Mouse (Mus musculus): ENCODE measurements at regions not wholly inside any gene's neighbourhood (a gene's known extent, or its start where the extent isn't known, plus 50 kb on each side); places are given as distances from the start of the nearest gene placed in this dataset.

DNA sequence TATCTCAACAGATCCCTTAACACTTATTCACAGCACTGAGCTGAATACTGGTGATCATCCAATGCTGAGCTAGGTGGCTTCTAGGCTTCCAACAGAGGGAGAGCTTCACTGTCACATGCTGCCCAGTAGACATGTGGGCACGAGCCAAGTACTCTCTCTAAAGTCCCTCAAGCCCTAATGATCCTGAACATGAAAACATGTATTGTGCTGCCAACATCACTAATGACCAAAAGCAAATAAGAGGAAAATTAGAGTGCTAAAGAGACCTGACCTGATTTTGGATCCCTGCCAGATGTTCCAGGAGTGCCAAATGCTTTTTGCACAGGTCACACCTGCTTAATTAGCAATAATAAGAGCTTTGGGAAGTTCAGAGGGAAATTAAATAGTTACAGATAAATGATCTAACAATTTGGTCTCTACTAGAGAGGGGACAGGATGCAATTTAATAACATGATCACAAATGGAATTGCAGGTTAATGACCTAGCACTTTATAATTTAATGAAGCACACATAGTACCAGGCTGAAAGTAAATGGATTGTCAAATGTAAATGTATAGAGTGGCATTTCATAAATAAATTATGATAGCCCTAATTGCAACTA, 215.6 kb upstream of the Ins1 start:
- Histone ChIP-seq H3K9me3 (ENCODE audit: control insufficient read depth, low read length) (no peaks in the 10 kb centered on the region), H3K4me3 (ENCODE audit: low read depth, low read length) (no peak overlapping the region), H3K36me3 (ENCODE audit: control insufficient read depth, insufficient read depth, low read length) (no peaks in the 10 kb centered on the region), H3K27ac (ENCODE audit: low read depth, low read length) (no peak overlapping the region), H3K9ac (ENCODE audit: low read length) (no peak overlapping the region), H3K4me1 (ENCODE audit: control insufficient read depth, insufficient read depth, low read length) (no peaks in the 10 kb centered on the region), H3K4me2 (ENCODE audit: low read depth) (no peak overlapping the region), H3K27me3 (ENCODE audit: control insufficient read depth, insufficient read depth, low read length) (no peaks in the 10 kb centered on the region)
- ATAC-seq (ENCODE audit: insufficient read depth, low FRiP score, low TSS enrichment) (no peak), DNase-seq (ENCODE audit: low spot score) (no peak)
- 75% methylated on average over 1 of the region's 1 CpGs for WGBS

DNA sequence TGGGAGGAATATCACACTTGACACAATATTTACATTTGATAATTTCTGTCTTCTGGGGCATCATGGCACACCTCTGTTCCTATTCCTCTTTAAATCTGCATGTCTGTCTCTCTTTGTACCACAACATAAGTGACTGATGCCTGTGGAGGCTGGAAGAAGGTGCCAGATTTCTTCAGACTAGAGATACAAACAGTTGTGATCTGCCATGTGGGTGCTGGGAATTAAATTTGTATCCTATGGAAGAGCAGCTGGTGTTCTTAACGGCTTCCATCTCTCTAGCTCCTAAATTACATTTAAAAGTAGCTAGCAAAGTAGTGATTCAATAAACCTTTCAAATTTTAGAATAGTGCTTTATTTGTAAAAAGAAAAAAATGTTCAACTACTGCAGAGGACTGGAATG, 195.3 kb upstream of the Ins1 start:
- no peaks in the 10 kb centered on the region for H3K9me3 ChIP-seq (ENCODE audit: control insufficient read depth, low read length)
- no peak overlapping the region for H3K4me3 ChIP-seq (ENCODE audit: low read depth, low read length)
- H3K27me3 ChIP-seq (ENCODE audit: control insufficient read depth, insufficient read depth, low read length) = no peaks in the 10 kb centered on the region
- DNase-seq (ENCODE audit: low spot score) (no peak), ATAC-seq (ENCODE audit: insufficient read depth, low FRiP score, low TSS enrichment) (no peak)
- WGBS = 73% methylated on average over 1 of the region's 1 CpGs
- no peak overlapping the region for H3K27ac ChIP-seq (ENCODE audit: low read depth, low read length)
- no peaks in the 10 kb centered on the region for H3K4me1 ChIP-seq (ENCODE audit: control insufficient read depth, insufficient read depth, low read length)
- no peaks in the 10 kb centered on the region for H3K36me3 ChIP-seq (ENCODE audit: control insufficient read depth, insufficient read depth, low read length)
- no peak overlapping the region for H3K4me2 ChIP-seq (ENCODE audit: low read depth)
- no peak overlapping the region for H3K9ac ChIP-seq (ENCODE audit: low read length)

GRCm38 (mm10) chr19:52069919-52070528, 194.1 kb upstream of the Ins1 start:
- Histone ChIP-seq H3K4me3 (ENCODE audit: low read depth, low read length) (no peak overlapping the region), H3K9ac (ENCODE audit: low read length) (no peak overlapping the region), H3K36me3 (ENCODE audit: control insufficient read depth, insufficient read depth, low read length) (no peaks in the 10 kb centered on the region), H3K4me2 (ENCODE audit: low read depth) (no peak overlapping the region), H3K27me3 (ENCODE audit: control insufficient read depth, insufficient read depth, low read length) (no peaks in the 10 kb centered on the region), H3K9me3 (ENCODE audit: control insufficient read depth, low read length) (no peaks in the 10 kb centered on the region), H3K4me1 (ENCODE audit: control insufficient read depth, insufficient read depth, low read length) (no peaks in the 10 kb centered on the region), H3K27ac (ENCODE audit: low read depth, low read length) (no peak overlapping the region)
- 71% methylated on average over 4 of the region's 4 CpGs for WGBS
- ATAC-seq (ENCODE audit: insufficient read depth, low FRiP score, low TSS enrichment) (no peak), DNase-seq (ENCODE audit: low spot score) (no peak)

DNA sequence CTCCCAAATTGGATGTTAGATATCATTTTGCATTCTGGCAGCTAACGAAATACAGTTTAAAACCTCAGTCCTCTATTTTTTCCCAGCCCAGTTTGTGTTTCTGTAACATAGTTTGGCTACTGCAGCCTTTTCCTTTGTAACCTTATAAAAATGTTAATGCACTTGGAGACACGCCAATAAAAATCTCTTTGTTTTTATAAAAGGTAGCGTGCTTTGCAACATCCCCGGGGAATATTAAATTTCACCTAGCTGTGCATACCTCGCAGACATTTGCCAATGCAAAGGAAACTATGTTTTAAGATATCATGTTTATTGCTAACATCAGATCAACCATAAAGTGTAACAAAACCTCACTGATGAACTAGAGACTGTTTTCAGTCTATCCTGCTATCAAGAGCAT, 192.9 kb upstream of the Ins1 start:
- no peaks in the 10 kb centered on the region for H3K4me1 ChIP-seq (ENCODE audit: control insufficient read depth, insufficient read depth, low read length)
- H3K27ac ChIP-seq (ENCODE audit: low read depth, low read length) = no peak overlapping the region
- no peak overlapping the region for H3K9ac ChIP-seq (ENCODE audit: low read length)
- H3K36me3 ChIP-seq (ENCODE audit: control insufficient read depth, insufficient read depth, low read length) = no peaks in the 10 kb centered on the region
- no peak overlapping the region for H3K4me2 ChIP-seq (ENCODE audit: low read depth)
- ATAC-seq (ENCODE audit: insufficient read depth, low FRiP score, low TSS enrichment) = no peak
- no peak overlapping the region for H3K4me3 ChIP-seq (ENCODE audit: low read depth, low read length)
- no peaks in the 10 kb centered on the region for H3K27me3 ChIP-seq (ENCODE audit: control insufficient read depth, insufficient read depth, low read length)
- no peak for DNase-seq (ENCODE audit: low spot score)
- H3K9me3 ChIP-seq (ENCODE audit: control insufficient read depth, low read length) = no peaks in the 10 kb centered on the region
- 79% methylated on average over 5 of the region's 5 CpGs for WGBS

DNA sequence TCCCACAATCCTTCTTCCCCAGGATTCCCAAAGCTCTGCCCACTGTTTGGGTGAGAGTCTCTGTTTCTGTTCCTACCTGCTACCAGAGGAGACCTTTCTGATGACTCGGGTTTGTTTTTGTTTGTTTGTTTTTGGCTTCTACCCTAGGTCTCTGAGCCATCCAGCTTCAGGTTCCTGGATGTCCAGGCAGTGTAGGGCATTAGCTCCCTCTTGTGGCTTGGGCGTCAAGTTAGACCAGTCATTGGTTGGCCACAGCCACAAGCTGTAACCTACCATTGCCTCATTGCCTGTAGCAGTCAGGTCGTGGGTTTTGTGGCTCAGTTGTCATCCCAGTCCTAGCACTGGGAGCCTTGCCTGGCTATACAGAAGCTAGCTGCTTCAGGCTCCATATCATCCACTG, 185.1 kb upstream of the Ins1 start:
- Histone ChIP-seq H3K4me2 (ENCODE audit: low read depth) (no peak overlapping the region), H3K9me3 (ENCODE audit: control insufficient read depth, low read length) (no peaks in the 10 kb centered on the region), H3K9ac (ENCODE audit: low read length) (no peak overlapping the region), H3K27me3 (ENCODE audit: control insufficient read depth, insufficient read depth, low read length) (no peaks in the 10 kb centered on the region), H3K36me3 (ENCODE audit: control insufficient read depth, insufficient read depth, low read length) (no peaks in the 10 kb centered on the region), H3K4me1 (ENCODE audit: control insufficient read depth, insufficient read depth, low read length) (no peaks in the 10 kb centered on the region), H3K4me3 (ENCODE audit: low read depth, low read length) (no peak overlapping the region), H3K27ac (ENCODE audit: low read depth, low read length) (no peak overlapping the region)
- ATAC-seq (ENCODE audit: insufficient read depth, low FRiP score, low TSS enrichment) (no peak), DNase-seq (ENCODE audit: low spot score) (peak; percentile 25)
- 33% methylated on average over 3 of the region's 3 CpGs for WGBS

- Histone ChIP-seq H3K4me3 (ENCODE audit: low read depth, low read length) (no peak overlapping the region), H3K36me3 (ENCODE audit: control insufficient read depth, insufficient read depth, low read length) (no peaks in the 10 kb centered on the region), H3K9ac (ENCODE audit: low read length) (no peak overlapping the region), H3K27me3 (ENCODE audit: control insufficient read depth, insufficient read depth, low read length) (no peaks in the 10 kb centered on the region), H3K27ac (ENCODE audit: low read depth, low read length) (no peak overlapping the region), H3K4me1 (ENCODE audit: control insufficient read depth, insufficient read depth, low read length) (no peaks in the 10 kb centered on the region), H3K9me3 (ENCODE audit: control insufficient read depth, low read length) (no peaks in the 10 kb centered on the region), H3K4me2 (ENCODE audit: low read depth) (no peak overlapping the region)
- ATAC-seq (ENCODE audit: insufficient read depth, low FRiP score, low TSS enrichment) = peak; percentile 58; the same call in 1 of the 2 replicates
- DNase-seq (ENCODE audit: low spot score) = no peak
- WGBS = 42% methylated on average over 3 of the region's 3 CpGs
Observed at GRCm38 (mm10) chr19:52112398-52112797, 151.7 kb upstream of the Ins1 start.

Measured in neural tube, embryonic 11.5 days (tissue).